Mouse (Mus musculus) heart, adult 2 months (tissue): ENCODE measurements around the gene Ptpre. TPM values are rescaled to one million over a fixed set of nuclear protein-coding genes. Genes with fewer than 3 reads are reported as not detected.

Experiments used
- DNase-seq, 2 experiments: peaks; one replicate each; pipeline ENCODE4 v3.0.0; 2021
- H3K27ac ChIP-seq: fragments of 200-600 bp; 2 replicates; pipeline ENCODE4 v1.8.1; 2022
- H3K27me3 ChIP-seq: fragments of 200-500 bp; 2 replicates; pipeline ENCODE4 v1.6.1; 2012; ENCODE audit warnings: mild to moderate bottlenecking, low read length, inconsistent platforms, mixed read lengths; ENCODE audit not compliant: control insufficient read depth, insufficient read depth
- H3K36me3 ChIP-seq: fragments of 200-500 bp; 2 replicates; pipeline ENCODE4 v1.6.1; 2012; ENCODE audit warnings: low read length, inconsistent platforms; ENCODE audit not compliant: control insufficient read depth, insufficient read depth
- H3K4me1 ChIP-seq: fragments of 200-500 bp; 2 replicates; pipeline ENCODE4 v1.6.1; 2011; ENCODE audit warnings: low read length; ENCODE audit not compliant: control insufficient read depth, insufficient read depth
- H3K4me3 ChIP-seq: fragments of 200-600 bp; 2 replicates; pipeline ENCODE4 v1.8.1; 2022
- H3K79me2 ChIP-seq: fragments of 200-500 bp; replicated peaks from 2 replicates; pipeline ENCODE4 v1.6.1; 2012; ENCODE audit warnings: mild to moderate bottlenecking, inconsistent platforms, low read length, moderate library complexity, mixed read lengths; ENCODE audit not compliant: control insufficient read depth, insufficient read depth
- H3K9ac ChIP-seq: fragments of 200-500 bp; 2 replicates; pipeline ENCODE4 v1.6.1; 2012; ENCODE audit warnings: low read depth, mild to moderate bottlenecking, control low read depth, inconsistent platforms, low read length, mixed read lengths
- CTCF ChIP-seq: fragments of 200-600 bp; IDR thresholded peaks from 2 replicates; pipeline ENCODE4 v1.8.1; 2022; ENCODE audit warnings: antibody characterized with exemption, mild to moderate bottlenecking, moderate library complexity
- EP300 ChIP-seq: fragments of 200-500 bp; IDR thresholded peaks from 2 replicates; pipeline ENCODE4 v1.6.1; 2011; ENCODE audit warnings: low read depth, low read length, control low read depth; ENCODE audit not compliant: insufficient read depth
- POLR2A ChIP-seq: fragments of 200-500 bp; IDR thresholded peaks from 2 replicates; pipeline ENCODE4 v1.6.1; 2011; ENCODE audit warnings: mild to moderate bottlenecking, low read depth, low read length, control low read depth; ENCODE audit not compliant: insufficient read depth
- WGBS: fragments of 180-500 bp; shearing (Covaris S2); methylation state at CpG from one replicate; pipeline ENCODE4 v1.1.7; 2018; 5-methylcytosine and 5-hydroxymethylcytosine counted together
- intact Hi-C: fragments of 180-260 bp; cut with DNase I; formaldehyde crosslinking; loops from one replicate; pipeline ENCODE4 v1.15.1; 2025
- polyA plus RNA-seq: library from polyadenylated mRNA; depleted of rRNA; stranded (reverse); fragments of >200 nt; gene quantifications from 2 replicates; pipeline ENCODE4 v1.2.3, GENCODE M21; 2012
- total RNA-seq, 2 experiments: library from RNA; stranded (reverse); gene quantifications; 2 replicates each; pipeline ENCODE4 v1.2.3; 2021

The Ptpre gene
- total and polyA plus RNA-seq, 3 experiments = 2.8 to 4.1 (median 3.1) TPM

GRCm38 (mm10) chr7:135703600-135704148 is 166.4 kb downstream of the Ptpre start:
- Histone ChIP-seq H3K4me1 (peaks cover 2% of the 10 kb centered on the region), H3K36me3 (no peaks in the 10 kb centered on the region), H3K4me3 (no peak overlapping the region), H3K79me2 (no peaks in the 10 kb centered on the region), H3K27me3 (no peaks in the 10 kb centered on the region), H3K9ac (no peak overlapping the region), H3K27ac (no peak overlapping the region)
- no peak for TF ChIP-seq EP300
- TF ChIP-seq POLR2A = no peak
- TF ChIP-seq CTCF = no peak
- no peak for DNase-seq
- intact Hi-C loops = no loop called here
- 92% methylated on average over 9 of the region's 9 CpGs for WGBS

GRCm38 (mm10) chr7:135704251-135704650 is 167.0 kb downstream of the Ptpre start:
- whole genome bisulfite sequencing = 95% methylated on average over 8 of the region's 8 CpGs
- TF ChIP-seq POLR2A (no peak), CTCF (no peak), EP300 (no peak)
- H3K36me3 ChIP-seq = no peaks in the 10 kb centered on the region

GRCm38 (mm10) chr7:135705083-135705482 is 167.8 kb downstream of the Ptpre start:
- no peak for DNase-seq
- no peak overlapping the region for H3K4me3 ChIP-seq
- no peaks in the 10 kb centered on the region for H3K36me3 ChIP-seq
- no peak overlapping the region for H3K9ac ChIP-seq
- no peaks in the 10 kb centered on the region for H3K79me2 ChIP-seq
- 97% methylated on average over 1 of the region's 1 CpGs for WGBS
- H3K4me1 ChIP-seq = no peaks in the 10 kb centered on the region
- H3K27ac ChIP-seq = no peak overlapping the region
- intact Hi-C loops = no loop called here
- TF ChIP-seq CTCF = no peak
- no peak for TF ChIP-seq EP300
- TF ChIP-seq POLR2A = no peak
- no peaks in the 10 kb centered on the region for H3K27me3 ChIP-seq

More at GRCm38 (mm10) chr7:135704251-135704650, 167.0 kb downstream of the Ptpre start:
- H3K4me3 ChIP-seq = no peak overlapping the region
- intact Hi-C loops = no loop called here
- H3K27me3 ChIP-seq = no peaks in the 10 kb centered on the region
- DNase-seq = no peak
- no peak overlapping the region for H3K27ac ChIP-seq
- no peaks in the 10 kb centered on the region for H3K79me2 ChIP-seq
- peaks cover under 1% of the 10 kb centered on the region for H3K4me1 ChIP-seq
- H3K9ac ChIP-seq = no peak overlapping the region

GRCm38 (mm10) chr7:135705753-135706152 is 168.5 kb downstream of the Ptpre start:
- no peak for DNase-seq
- Histone ChIP-seq H3K9ac (no peak overlapping the region), H3K4me1 (no peaks in the 10 kb centered on the region), H3K4me3 (no peak overlapping the region), H3K36me3 (no peaks in the 10 kb centered on the region), H3K79me2 (no peaks in the 10 kb centered on the region), H3K27ac (no peak overlapping the region), H3K27me3 (no peaks in the 10 kb centered on the region)
- intact Hi-C loops = no loop called here
- 91% methylated on average over 6 of the region's 6 CpGs for WGBS
- TF ChIP-seq CTCF = no peak
- no peak for TF ChIP-seq POLR2A
- TF ChIP-seq EP300 = no peak

- no peak overlapping the region for H3K27ac ChIP-seq
- no peak for DNase-seq
- H3K79me2 ChIP-seq = 0 out of 2 replicates have a peak, but pooled peaks cover 3% of the 10 kb centered on the region
- TF ChIP-seq EP300 = no peak
- TF ChIP-seq CTCF = no peak
- no peak for TF ChIP-seq POLR2A
- no peaks in the 10 kb centered on the region for H3K36me3 ChIP-seq
- H3K4me3 ChIP-seq = no peak overlapping the region
- H3K4me1 ChIP-seq = no peaks in the 10 kb centered on the region
- no peaks in the 10 kb centered on the region for H3K27me3 ChIP-seq
- H3K9ac ChIP-seq = no peak overlapping the region
- intact Hi-C loops = no loop called here
- 63% methylated on average over 2 of the region's 2 CpGs for WGBS
Measured at GRCm38 (mm10) chr7:135710702-135711101, 173.4 kb downstream of the Ptpre start.

GRCm38 (mm10) chr7:135712534-135712933 is 175.3 kb downstream of the Ptpre start:
- H3K9ac ChIP-seq = no peak overlapping the region
- H3K27me3 ChIP-seq = no peaks in the 10 kb centered on the region
- intact Hi-C loops = no loop called here
- DNase-seq = no peak
- WGBS = 94% methylated on average over 1 of the region's 1 CpGs
- no peak overlapping the region for H3K27ac ChIP-seq
- no peak overlapping the region for H3K4me3 ChIP-seq
- TF ChIP-seq CTCF = no peak
- no peak for TF ChIP-seq EP300
- TF ChIP-seq POLR2A = no peak
- 0 out of 2 replicates have a peak, but pooled peaks cover 3% of the 10 kb centered on the region for H3K79me2 ChIP-seq
- H3K36me3 ChIP-seq = no peaks in the 10 kb centered on the region
- H3K4me1 ChIP-seq = no peaks in the 10 kb centered on the region
